Mouse (Mus musculus): ENCODE results near the gene Adra1b. TPM values are rescaled to one million over a fixed set of nuclear protein-coding genes. Genes with fewer than 3 reads are reported as not detected.

Adra1b gene
- total and polyA plus RNA-seq, 3 experiments = 0.11 TPM; not detected in 2

GRCm38 (mm10) chr11:43773725-43774124 lies 127.3 kb downstream of the Adra1b start:
- H3K4me3 ChIP-seq (ENCODE audit: low read depth, low read length) = no peak overlapping the region
- H3K4me1 ChIP-seq (ENCODE audit: insufficient read depth, low read depth, low read length) = no peaks in the 10 kb centered on the region
- DNase-seq (ENCODE audit: low spot score) (no peak), ATAC-seq (ENCODE audit: extremely low read depth, insufficient number of reproducible peaks, low FRiP score, poor library complexity, severe bottlenecking) (no peak)
- H3K27me3 ChIP-seq (ENCODE audit: insufficient read depth, low read length) = peaks cover 9% of the 10 kb centered on the region
- no peaks in the 10 kb centered on the region for H3K9me3 ChIP-seq (replicated peaks)
- H3K36me3 ChIP-seq (replicated peaks) = no peaks in the 10 kb centered on the region
- TF ChIP-seq GATA1 (IDR thresholded peaks at IDR 0.05; ENCODE audit: borderline replicate concordance, low read length) (no peak), CTCF (IDR thresholded peaks at IDR 0.05; ENCODE audit: low read depth, low read length) (no peak), GATA2 (IDR thresholded peaks at IDR 0.05; ENCODE audit: borderline replicate concordance, low read depth, low read length) (no peak), TAL1 (conservative IDR thresholded peaks at IDR 0.05; ENCODE audit: low read depth, low read length) (no peak)

- Histone ChIP-seq H3K9me3 (replicated peaks) (no peaks in the 10 kb centered on the region), H3K27me3 (ENCODE audit: insufficient read depth, low read length) (peaks cover 9% of the 10 kb centered on the region), H3K4me3 (ENCODE audit: low read depth, low read length) (no peak overlapping the region), H3K36me3 (replicated peaks) (no peaks in the 10 kb centered on the region), H3K4me1 (ENCODE audit: insufficient read depth, low read depth, low read length) (peaks cover 4% of the 10 kb centered on the region)
- DNase-seq (ENCODE audit: low spot score) (no peak), ATAC-seq (ENCODE audit: extremely low read depth, insufficient number of reproducible peaks, low FRiP score, poor library complexity, severe bottlenecking) (no peak)
- TF ChIP-seq GATA1 (IDR thresholded peaks at IDR 0.05; ENCODE audit: borderline replicate concordance, low read length) (no peak), POLR2AphosphoS5 (IDR thresholded peaks at IDR 0.05; ENCODE audit: insufficient replicate concordance, low read depth, low read length) (no peak), GATA2 (IDR thresholded peaks at IDR 0.05; ENCODE audit: borderline replicate concordance, low read depth, low read length) (no peak), TAL1 (conservative IDR thresholded peaks at IDR 0.05; ENCODE audit: low read depth, low read length) (no peak), CTCF (IDR thresholded peaks at IDR 0.05; ENCODE audit: low read depth, low read length) (no peak)
These were observed 130.9 kb downstream of the Adra1b start for GRCm38 (mm10) chr11:43770110-43770509.

- ATAC-seq (ENCODE audit: extremely low read depth, insufficient number of reproducible peaks, low FRiP score, poor library complexity, severe bottlenecking) = no peak
These were observed 133.3 kb downstream of the Adra1b start for GRCm38 (mm10) chr11:43767749-43768148.

GRCm38 (mm10) chr11:43766922-43767648 lies 133.9 kb downstream of the Adra1b start:
- H3K9me3 ChIP-seq (replicated peaks) = no peaks in the 10 kb centered on the region
- no peaks in the 10 kb centered on the region for H3K36me3 ChIP-seq (replicated peaks)
- ATAC-seq (ENCODE audit: extremely low read depth, insufficient number of reproducible peaks, low FRiP score, poor library complexity, severe bottlenecking) (peak; percentile 60), DNase-seq (ENCODE audit: low spot score) (peak; percentile 12)
- peak overlapping the region; percentile 54; the same call in 1 of the 2 replicates for H3K4me3 ChIP-seq (ENCODE audit: low read depth, low read length)
- H3K4me1 ChIP-seq (ENCODE audit: insufficient read depth, low read depth, low read length) = peaks cover 4% of the 10 kb centered on the region
- H3K27me3 ChIP-seq (ENCODE audit: insufficient read depth, low read length) = peaks cover 12% of the 10 kb centered on the region
- TF ChIP-seq GATA2 (IDR thresholded peaks at IDR 0.05; ENCODE audit: borderline replicate concordance, low read depth, low read length) = no peak
- TF ChIP-seq CTCF (IDR thresholded peaks at IDR 0.05; ENCODE audit: low read depth, low read length) = peak; percentile 29
- no peak for TF ChIP-seq TAL1 (conservative IDR thresholded peaks at IDR 0.05; ENCODE audit: low read depth, low read length)
- TF ChIP-seq GATA1 (IDR thresholded peaks at IDR 0.05; ENCODE audit: borderline replicate concordance, low read length) = no peak

More at GRCm38 (mm10) chr11:43767749-43768148, 133.3 kb downstream of the Adra1b start:
- Histone ChIP-seq H3K9me3 (replicated peaks) (no peaks in the 10 kb centered on the region), H3K36me3 (replicated peaks) (no peaks in the 10 kb centered on the region), H3K27me3 (ENCODE audit: insufficient read depth, low read length) (peaks cover 9% of the 10 kb centered on the region), H3K4me1 (ENCODE audit: insufficient read depth, low read depth, low read length) (peaks cover 4% of the 10 kb centered on the region), H3K4me3 (ENCODE audit: low read depth, low read length) (no peak overlapping the region)
- no peak for TF ChIP-seq POLR2AphosphoS5 (IDR thresholded peaks at IDR 0.05; ENCODE audit: insufficient replicate concordance, low read depth, low read length)
- no peak for TF ChIP-seq TAL1 (conservative IDR thresholded peaks at IDR 0.05; ENCODE audit: low read depth, low read length)
- no peak for DNase-seq (ENCODE audit: low spot score)

- Histone ChIP-seq H3K27me3 (ENCODE audit: insufficient read depth, low read length) (peaks cover 28% of the 10 kb centered on the region), H3K4me3 (ENCODE audit: low read depth, low read length) (no peak overlapping the region), H3K9me3 (replicated peaks) (no peaks in the 10 kb centered on the region), H3K36me3 (replicated peaks) (no peaks in the 10 kb centered on the region), H3K4me1 (ENCODE audit: insufficient read depth, low read depth, low read length) (no peaks in the 10 kb centered on the region)
- no peak for DNase-seq (ENCODE audit: low spot score)
- ATAC-seq (ENCODE audit: extremely low read depth, insufficient number of reproducible peaks, low FRiP score, poor library complexity, severe bottlenecking) = no peak
- TF ChIP-seq GATA1 (IDR thresholded peaks at IDR 0.05; ENCODE audit: borderline replicate concordance, low read length) = no peak
- no peak for TF ChIP-seq CTCF (IDR thresholded peaks at IDR 0.05; ENCODE audit: low read depth, low read length)
- no peak for TF ChIP-seq GATA2 (IDR thresholded peaks at IDR 0.05; ENCODE audit: borderline replicate concordance, low read depth, low read length)
- TF ChIP-seq POLR2AphosphoS5 (IDR thresholded peaks at IDR 0.05; ENCODE audit: insufficient replicate concordance, low read depth, low read length) = no peak
- TF ChIP-seq TAL1 (conservative IDR thresholded peaks at IDR 0.05; ENCODE audit: low read depth, low read length) = no peak
These were observed 142.6 kb downstream of the Adra1b start for GRCm38 (mm10) chr11:43758436-43758835.

- ATAC-seq (ENCODE audit: extremely low read depth, insufficient number of reproducible peaks, low FRiP score, poor library complexity, severe bottlenecking) (no peak), DNase-seq (ENCODE audit: low spot score) (no peak)
- Histone ChIP-seq H3K9me3 (replicated peaks) (no peaks in the 10 kb centered on the region), H3K4me3 (ENCODE audit: low read depth, low read length) (no peak overlapping the region), H3K36me3 (replicated peaks) (no peaks in the 10 kb centered on the region), H3K27me3 (ENCODE audit: insufficient read depth, low read length) (peaks cover 30% of the 10 kb centered on the region), H3K4me1 (ENCODE audit: insufficient read depth, low read depth, low read length) (no peaks in the 10 kb centered on the region)
- no peak for TF ChIP-seq POLR2AphosphoS5 (IDR thresholded peaks at IDR 0.05; ENCODE audit: insufficient replicate concordance, low read depth, low read length)
- TF ChIP-seq CTCF (IDR thresholded peaks at IDR 0.05; ENCODE audit: low read depth, low read length) = no peak
- TF ChIP-seq TAL1 (conservative IDR thresholded peaks at IDR 0.05; ENCODE audit: low read depth, low read length) = no peak
- no peak for TF ChIP-seq GATA1 (IDR thresholded peaks at IDR 0.05; ENCODE audit: borderline replicate concordance, low read length)
- TF ChIP-seq GATA2 (IDR thresholded peaks at IDR 0.05; ENCODE audit: borderline replicate concordance, low read depth, low read length) = no peak
These were observed 145.6 kb downstream of the Adra1b start for GRCm38 (mm10) chr11:43755411-43755810.
